Mouse (Mus musculus) ES-E14 (cell line): ENCODE results near the gene Lpcat3. TPM values are rescaled to one million over a fixed set of nuclear protein-coding genes. Genes with fewer than 3 reads are reported as not detected.

Experiments used
- DNase-seq: peaks from one replicate; pipeline ENCODE4 v3.0.0-alpha.2; 2013; ENCODE audit warnings: low read depth, low spot score
- H3K27ac ChIP-seq: 2 replicates; pipeline ENCODE4 v1.5.1; 2012; ENCODE audit warnings: low read depth, mild to moderate bottlenecking, low read length, moderate library complexity, mixed read lengths; ENCODE audit not compliant: poor library complexity, insufficient read depth, severe bottlenecking
- H3K36me3 ChIP-seq: 2 replicates; pipeline ENCODE4 v1.6.1; 2012; ENCODE audit warnings: mild to moderate bottlenecking, low read length, moderate library complexity, mixed read lengths; ENCODE audit not compliant: control insufficient read depth, poor library complexity, insufficient read depth, severe bottlenecking
- H3K4me1 ChIP-seq, 2 experiments: fragments of 150-350 bp in 1 of 2; sonication (generic) in 1 of 2; 2 replicates each; pipeline ENCODE4 v1.6.1; 2012; ENCODE audit warnings: low read length in 2 of 2, mild to moderate bottlenecking in 1 of 2, mixed read lengths in 1 of 2; ENCODE audit not compliant: control insufficient read depth in 2 of 2, insufficient read depth in 2 of 2, poor library complexity in 1 of 2
- H3K4me3 ChIP-seq, 2 experiments: fragments of 150-350 bp in 1 of 2; sonication (generic) in 1 of 2; 2 replicates each; pipeline ENCODE4 v1.5.1; 2012; ENCODE audit warnings: low read length in 2 of 2, low read depth in 1 of 2, mild to moderate bottlenecking in 1 of 2, mixed read lengths in 1 of 2; ENCODE audit not compliant: insufficient read depth in 1 of 2, poor library complexity in 1 of 2, severe bottlenecking in 1 of 2
- H3K9ac ChIP-seq: 2 replicates; pipeline ENCODE4 v1.6.1; 2012; ENCODE audit warnings: low read depth, mild to moderate bottlenecking, low read length, mixed read lengths; ENCODE audit not compliant: poor library complexity, insufficient read depth, severe bottlenecking
- H3K9me3 ChIP-seq: fragments of 150-350 bp; sonication (generic); 2 replicates; pipeline ENCODE4 v1.6.1; 2012; ENCODE audit warnings: low read depth, mild to moderate bottlenecking, low read length; ENCODE audit not compliant: control insufficient read depth, insufficient read depth
- CHD2 ChIP-seq: IDR thresholded peaks from 2 replicates; pipeline ENCODE4 v1.6.1; 2014; ENCODE audit warnings: mild to moderate bottlenecking, low read depth, low read length, inconsistent platforms
- HCFC1 ChIP-seq: IDR thresholded peaks from 2 replicates; pipeline ENCODE4 v1.6.1; 2012; ENCODE audit warnings: low read length, inconsistent platforms, borderline replicate concordance; ENCODE audit not compliant: insufficient read depth
- MAFK ChIP-seq: IDR thresholded peaks from 2 replicates; pipeline ENCODE4 v1.6.1; 2014; ENCODE audit warnings: mild to moderate bottlenecking, low read depth, low read length, inconsistent platforms; ENCODE audit not compliant: insufficient read depth
- ZC3H11A ChIP-seq: IDR thresholded peaks from 2 replicates; pipeline ENCODE4 v1.6.1; 2012; ENCODE audit warnings: low read depth, mild to moderate bottlenecking, inconsistent platforms, low read length, borderline replicate concordance
- ZNF384 ChIP-seq: IDR thresholded peaks from 2 replicates; pipeline ENCODE4 v1.6.1; 2012; ENCODE audit warnings: low read depth, low read length, inconsistent platforms
- in situ Hi-C, 2 experiments: fragments of 600-800 bp; cut with MboI; formaldehyde crosslinking; loops; one replicate each; pipeline ENCODE4 v1.15.1; 2025; ENCODE audit warnings: low sequenced_read_pairs in 2 of 2, inconsistent platforms in 1 of 2; ENCODE audit not compliant: unreplicated experiment in 2 of 2
- total RNA-seq: library from RNA; depleted of rRNA; stranded (reverse); fragments of 300-350 nt; gene quantifications from 2 replicates; pipeline ENCODE4 v1.2.3, GENCODE M21; 2012

Gene Lpcat3
- total RNA-seq, 1 experiment, result 65.5 TPM

GRCm38 (mm10) chr6:124740211-124740887, 77.5 kb downstream of the Lpcat3 start:
- H3K4me3 ChIP-seq, result peak overlapping the region; percentile 55 to 61
- no peaks in the 10 kb centered on the region for H3K9me3 ChIP-seq
- in situ Hi-C loops, result no loop called here
- H3K27ac ChIP-seq, result peak overlapping the region; percentile 65
- H3K4me1 ChIP-seq, result peaks cover 0 to 16% of the 10 kb centered on the region in 2 experiments; a peak in 2 of 4 replicates
- H3K9ac ChIP-seq, result peak overlapping the region; percentile 73
- no peak for DNase-seq
- TF ChIP-seq ZC3H11A, result no peak
- TF ChIP-seq MAFK, result no peak
- no peak for TF ChIP-seq ZNF384
- TF ChIP-seq HCFC1, result no peak
- no peak for TF ChIP-seq CHD2
- peaks cover 8% of the 10 kb centered on the region; the same call in 1 of the 2 replicates for H3K36me3 ChIP-seq

GRCm38 (mm10) chr6:124740888-124741761, 78.3 kb downstream of the Lpcat3 start, which contains the start of gene Grcc10:
Grcc10 (minus strand) TSS chr6:124741374.
- H3K4me1 ChIP-seq, result peaks cover 0 to 16% of the 10 kb centered on the region in 2 experiments; a peak in 2 of 4 replicates
- peak; percentile 93 for DNase-seq
- H3K36me3 ChIP-seq, result peaks cover 8% of the 10 kb centered on the region; the same call in 1 of the 2 replicates
- H3K9me3 ChIP-seq, result no peaks in the 10 kb centered on the region
- TF ChIP-seq ZNF384, result peak; percentile 99
- peak; percentile 83 for TF ChIP-seq HCFC1
- TF ChIP-seq MAFK, result no peak
- no peak for TF ChIP-seq ZC3H11A
- peak; percentile 94 for TF ChIP-seq CHD2
- in situ Hi-C loops, result no loop called here
- peak within 1 kb of the TSS; percentile 79 for H3K27ac ChIP-seq
- H3K9ac ChIP-seq, result peak within 1 kb of the TSS; percentile 73
- H3K4me3 ChIP-seq, result peak within 1 kb of the TSS; percentile 55 to 61

GRCm38 (mm10) chr6:124741842-124742241, 79.0 kb downstream of the Lpcat3 start:
- in situ Hi-C loops, result no loop called here
- H3K9ac ChIP-seq, result no peak overlapping the region; the same call in 1 of the 2 replicates
- no peak overlapping the region; a peak in 1 of 4 replicates for H3K4me3 ChIP-seq
- peaks cover 8% of the 10 kb centered on the region; the same call in 1 of the 2 replicates for H3K36me3 ChIP-seq
- H3K27ac ChIP-seq, result no peak overlapping the region
- H3K9me3 ChIP-seq, result no peaks in the 10 kb centered on the region
- TF ChIP-seq ZNF384 (no peak), ZC3H11A (no peak), HCFC1 (no peak), CHD2 (no peak), MAFK (no peak)
- DNase-seq, result no peak
- H3K4me1 ChIP-seq, result peaks cover 0 to 21% of the 10 kb centered on the region in 2 experiments; a peak in 2 of 4 replicates

- Histone ChIP-seq H3K4me3 (no peak overlapping the region), H3K27ac (no peak overlapping the region), H3K9ac (no peak overlapping the region), H3K4me1 (peaks cover 0 to 25% of the 10 kb centered on the region in 2 experiments; a peak in 2 of 4 replicates), H3K36me3 (peaks cover 13% of the 10 kb centered on the region; the same call in 1 of the 2 replicates), H3K9me3 (no peaks in the 10 kb centered on the region)
- TF ChIP-seq HCFC1 (no peak), MAFK (no peak), CHD2 (no peak), ZNF384 (no peak)
- no peak for DNase-seq
- in situ Hi-C loops, result no loop called here
Observed at GRCm38 (mm10) chr6:124742839-124743514, 80.2 kb downstream of the Lpcat3 start.
